Mouse (Mus musculus) heart, adult 2 months (tissue): ENCODE measurements around the gene Gon4l.

ENCODE experiments used
- CTCF ChIP-seq: fragments of 200-600 bp; IDR thresholded peaks from 2 replicates; pipeline ENCODE4 v1.8.1; 2022; ENCODE audit warnings: antibody characterized with exemption, mild to moderate bottlenecking, moderate library complexity
- EP300 ChIP-seq: fragments of 200-500 bp; IDR thresholded peaks from 2 replicates; pipeline ENCODE4 v1.6.1; 2011; ENCODE audit warnings: low read depth, low read length, control low read depth; ENCODE audit not compliant: insufficient read depth
- POLR2A ChIP-seq: fragments of 200-500 bp; IDR thresholded peaks from 2 replicates; pipeline ENCODE4 v1.6.1; 2011; ENCODE audit warnings: mild to moderate bottlenecking, low read depth, low read length, control low read depth; ENCODE audit not compliant: insufficient read depth

- TF ChIP-seq POLR2A (no peak), EP300 (no peak), CTCF (no peak)
Observed at GRCm38 (mm10) chr3:88929501-88929900, 94.5 kb downstream of the Gon4l start.
